Mouse (Mus musculus): ENCODE data around the gene Tmem255a.

Gene Tmem255a

DNA sequence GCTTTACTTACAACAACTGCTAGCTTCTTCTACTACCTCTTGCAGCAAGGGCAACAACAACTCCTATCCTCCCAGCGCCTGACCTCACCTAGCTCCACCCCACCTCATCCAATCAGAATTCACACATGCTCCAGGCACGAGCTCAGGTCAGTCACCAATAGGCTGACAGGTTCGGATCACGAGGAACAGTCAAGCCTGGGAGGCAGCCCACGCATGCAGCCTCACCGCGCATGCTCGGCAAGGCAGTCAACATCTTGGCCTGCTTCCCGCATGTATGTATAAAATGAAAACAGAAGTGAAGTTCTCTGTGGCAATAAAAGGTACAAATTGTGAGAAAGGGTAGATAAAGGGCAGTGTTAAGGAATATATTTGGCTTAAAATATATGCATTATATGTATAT lies 86.2 kb downstream of the Tmem255a start:
- DNase-seq (ENCODE audit: low read depth, low spot score) = no peak

DNA sequence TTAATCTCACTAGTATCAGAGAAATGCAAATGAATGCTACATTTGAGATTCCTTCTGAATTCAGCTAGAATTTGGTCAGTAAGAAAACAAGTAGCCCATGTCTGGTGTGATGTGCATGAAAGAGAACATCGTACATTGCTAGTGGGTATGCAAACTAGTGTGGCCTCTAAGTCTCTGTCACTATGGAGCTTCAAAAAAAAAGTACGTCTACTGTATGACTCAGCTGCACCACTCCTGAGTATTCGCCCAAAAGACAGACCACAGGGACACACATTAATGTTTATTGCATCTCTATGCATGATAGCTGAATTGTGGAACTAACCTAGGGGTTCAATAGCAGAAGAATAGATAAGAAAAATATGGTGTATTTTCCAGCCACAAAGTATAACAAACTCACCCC lies 86.9 kb downstream of the Tmem255a start:
- no peak for DNase-seq (ENCODE audit: low read depth, low spot score)

DNA sequence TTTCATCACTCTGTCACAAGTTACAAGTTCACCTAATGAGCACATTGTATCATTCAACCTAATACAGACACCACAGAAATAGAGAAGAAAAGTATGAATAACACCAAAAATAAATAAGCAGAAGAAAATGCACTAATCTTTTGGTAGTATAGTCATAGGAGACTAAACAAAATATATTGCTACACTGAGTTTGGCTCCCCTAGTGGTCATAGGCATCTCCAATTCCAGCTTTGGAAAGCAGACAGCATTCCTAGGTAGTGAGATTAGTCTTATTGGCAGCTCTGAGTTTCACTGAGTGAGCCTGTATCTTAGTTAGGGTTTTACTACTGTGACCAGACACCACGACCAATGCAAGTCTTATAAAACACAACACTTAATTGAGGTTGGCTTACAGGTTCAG lies 93.1 kb downstream of the Tmem255a start:
- DNase-seq (ENCODE audit: low read depth, low spot score) = no peak

Data from WW6 (cell line).